Mouse (Mus musculus) CH12F3 (cell line): Measurements from ENCODE around the gene Ybx2.

Experiments used
- in situ Hi-C: fragments of 300-500 bp; cut with MboI; formaldehyde crosslinking; loops from 2 replicates; pipeline ENCODE4 v1.14.3; 2020; ENCODE audit warnings: low sequenced_read_pairs

Ybx2 gene

GRCm38 (mm10) chr11:69935137-69935879 lies at the start of gene Ybx2:
Gene Ybx2 (plus strand): TSS chr11:69935796.
- in situ Hi-C loops: no loop called here

GRCm38 (mm10) chr11:69886907-69887635 lies 48.5 kb upstream of the Ybx2 start:
- in situ Hi-C loops: no loop called here

- in situ Hi-C loops: no loop called here
Measured at GRCm38 (mm10) chr11:69891482-69891881, 44.1 kb upstream of the Ybx2 start.

GRCm38 (mm10) chr11:69894671-69895070 lies 40.9 kb upstream of the Ybx2 start:
- in situ Hi-C loops: no loop called here

GRCm38 (mm10) chr11:69895291-69895690 lies 40.3 kb upstream of the Ybx2 start, which contains the start of gene Acap1:
Gene Acap1 (minus strand): TSS chr11:69895539.
- in situ Hi-C loops: no loop called here

- in situ Hi-C loops: no loop called here
Measured at GRCm38 (mm10) chr11:69899870-69900269, 35.7 kb upstream of the Ybx2 start.

GRCm38 (mm10) chr11:69900471-69901405 lies 34.9 kb upstream of the Ybx2 start, which contains the start of the genes 2810408A11Rik and Neurl4:
Gene 2810408A11Rik (minus strand): TSS chr11:69900987.
Gene Neurl4 (plus strand): TSS chr11:69901072.
- in situ Hi-C loops: no loop called here

GRCm38 (mm10) chr11:69901406-69901846 lies 34.2 kb upstream of the Ybx2 start:
- in situ Hi-C loops: no loop called here

GRCm38 (mm10) chr11:69901993-69902392 lies 33.6 kb upstream of the Ybx2 start:
- in situ Hi-C loops: no loop called here

GRCm38 (mm10) chr11:69902972-69903371 lies 32.6 kb upstream of the Ybx2 start:
- in situ Hi-C loops: no loop called here

- in situ Hi-C loops: no loop called here
Measured at GRCm38 (mm10) chr11:69904311-69904710, 31.3 kb upstream of the Ybx2 start.

- in situ Hi-C loops: no loop called here
Measured at GRCm38 (mm10) chr11:69908645-69909044, 27.0 kb upstream of the Ybx2 start.

GRCm38 (mm10) chr11:69909174-69909573 lies 26.4 kb upstream of the Ybx2 start:
- in situ Hi-C loops: no loop called here

- in situ Hi-C loops: no loop called here
Measured at GRCm38 (mm10) chr11:69910177-69910576, 25.4 kb upstream of the Ybx2 start.

GRCm38 (mm10) chr11:69910781-69911560 lies 24.6 kb upstream of the Ybx2 start:
- in situ Hi-C loops: no loop called here

- in situ Hi-C loops: no loop called here
Measured at GRCm38 (mm10) chr11:69911701-69912100, 23.9 kb upstream of the Ybx2 start.

- in situ Hi-C loops: no loop called here
Measured at GRCm38 (mm10) chr11:69912716-69913530, 22.7 kb upstream of the Ybx2 start.

- in situ Hi-C loops: no loop called here
Measured at GRCm38 (mm10) chr11:69913554-69914371, 21.8 kb upstream of the Ybx2 start, which contains the start of gene Gps2. Gene Gps2 (plus strand): TSS chr11:69913888.
